Mouse (Mus musculus): ENCODE results near the gene Ank3.

Ank3 gene

GRCm38 (mm10) chr10:69915566-69915965 lies 517.0 kb downstream of the Ank3 start:
- no peak for DNase-seq

DNA sequence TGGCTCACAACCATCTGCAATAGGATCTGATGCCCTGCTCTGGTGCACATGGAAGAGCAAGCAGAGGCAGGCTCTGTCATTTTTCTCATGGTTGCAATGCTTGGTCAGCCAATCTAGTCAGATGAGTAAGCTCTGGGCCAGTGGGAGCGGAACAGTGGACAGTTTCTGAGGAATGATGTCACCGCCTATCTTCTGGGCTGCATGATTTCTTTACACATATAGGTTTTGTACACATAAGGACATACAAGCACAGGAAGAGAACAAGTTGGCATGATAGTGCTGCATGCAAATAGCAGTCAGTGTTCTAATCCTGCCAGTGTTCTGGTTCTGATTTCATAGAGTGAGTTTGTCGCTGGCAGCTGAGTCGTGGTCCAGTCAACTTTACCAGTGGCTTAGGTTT lies 517.6 kb downstream of the Ank3 start:
- DNase-seq = no peak

GRCm38 (mm10) chr10:69916689-69917435 lies 518.3 kb downstream of the Ank3 start:
- no peak for DNase-seq

- no peak for DNase-seq
Observed at GRCm38 (mm10) chr10:69917711-69918110, 519.1 kb downstream of the Ank3 start.

DNA sequence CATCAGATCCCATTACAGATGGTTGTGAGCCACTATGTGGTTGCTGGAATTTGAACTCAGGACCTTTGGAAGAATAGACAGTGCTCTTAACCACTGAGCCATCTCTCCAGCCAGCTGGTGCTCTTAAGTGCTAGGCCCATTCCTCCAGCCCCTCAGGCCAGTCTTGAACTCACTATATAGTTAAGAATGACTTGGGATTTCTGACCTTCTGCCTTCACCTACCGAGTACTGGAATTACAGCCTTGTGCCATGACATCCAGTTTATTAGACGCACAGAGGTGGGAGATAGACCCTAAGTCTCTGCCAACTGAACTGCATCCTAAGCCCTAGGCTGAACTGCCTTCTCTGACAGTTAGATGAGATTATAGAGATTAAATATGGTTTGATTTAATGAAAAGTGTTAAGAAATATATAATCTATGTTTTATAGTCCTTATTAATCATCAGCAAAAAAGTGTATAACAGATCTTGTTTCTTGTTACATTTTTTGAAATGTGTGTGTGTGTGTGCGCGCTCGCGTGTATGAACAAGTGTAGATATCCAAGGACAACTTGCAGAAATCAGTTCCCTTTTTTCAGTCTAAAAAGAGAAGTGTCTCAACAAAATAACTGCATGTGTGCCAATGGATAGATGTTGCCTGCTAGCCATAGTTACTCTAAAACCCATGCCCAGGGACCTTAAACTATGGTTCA lies 520.0 kb downstream of the Ank3 start:
- no peak for DNase-seq

DNA sequence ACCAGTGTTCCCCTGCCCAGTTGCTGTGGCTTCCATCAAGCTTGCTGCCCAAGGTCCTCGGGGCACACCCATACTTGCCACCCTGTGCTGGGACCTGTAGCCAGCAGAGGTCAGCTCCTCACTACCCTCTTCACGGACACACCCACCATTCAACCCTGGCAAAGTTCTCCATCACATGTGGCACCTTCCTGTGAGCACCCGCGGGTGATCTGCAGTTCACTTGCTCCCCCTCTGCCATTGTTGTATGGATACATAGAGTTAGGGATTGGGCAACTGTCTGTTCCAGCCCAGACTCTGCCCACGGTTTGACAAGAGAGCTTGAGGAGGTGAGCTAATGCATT lies 520.5 kb downstream of the Ank3 start:
- DNase-seq = no peak

GRCm38 (mm10) chr10:69919746-69920145 lies 521.2 kb downstream of the Ank3 start:
- DNase-seq = no peak

DNA sequence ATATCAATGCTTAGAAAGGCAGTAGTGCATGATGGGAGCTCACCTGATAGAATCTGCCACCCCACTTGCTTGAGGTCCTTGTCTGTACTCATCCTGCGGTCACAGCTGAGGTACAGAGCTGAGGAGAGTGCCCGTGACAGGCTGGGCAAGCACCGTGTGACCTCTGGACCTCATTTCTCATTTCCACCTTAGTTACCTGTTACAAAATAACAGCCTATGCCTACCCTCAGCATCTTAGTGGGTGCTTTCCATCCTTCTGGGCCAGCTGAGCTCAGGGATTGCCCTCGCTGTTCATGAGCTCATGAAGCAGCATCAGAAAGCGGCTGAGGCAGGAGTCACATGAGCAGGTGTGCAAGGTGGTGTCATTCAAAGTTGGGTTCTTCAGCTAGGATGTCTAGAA lies 523.5 kb downstream of the Ank3 start:
- DNase-seq = no peak

DNA sequence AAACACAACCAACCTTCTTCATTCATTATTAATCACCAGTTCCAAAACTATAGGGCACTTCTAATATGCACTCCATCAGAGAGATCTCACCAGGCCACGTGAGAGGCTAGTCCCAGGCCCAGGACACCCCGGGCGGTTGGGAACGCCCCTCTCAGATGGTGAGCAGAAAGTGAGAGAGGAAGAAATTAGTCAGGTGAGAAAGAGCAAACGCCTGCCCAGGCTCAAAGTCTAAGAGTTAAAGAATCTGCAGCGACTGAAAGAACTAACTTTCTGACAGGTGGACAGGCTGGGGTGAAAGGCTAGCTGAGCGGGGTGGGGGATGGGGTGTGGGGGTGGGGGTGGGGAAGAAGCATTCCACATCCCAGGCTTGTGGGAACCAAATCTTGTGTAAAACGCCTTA lies 525.2 kb downstream of the Ank3 start:
- DNase-seq = peak; percentile 26

GRCm38 (mm10) chr10:69924321-69924720 lies 525.7 kb downstream of the Ank3 start:
- peak; percentile 31 for DNase-seq

DNA sequence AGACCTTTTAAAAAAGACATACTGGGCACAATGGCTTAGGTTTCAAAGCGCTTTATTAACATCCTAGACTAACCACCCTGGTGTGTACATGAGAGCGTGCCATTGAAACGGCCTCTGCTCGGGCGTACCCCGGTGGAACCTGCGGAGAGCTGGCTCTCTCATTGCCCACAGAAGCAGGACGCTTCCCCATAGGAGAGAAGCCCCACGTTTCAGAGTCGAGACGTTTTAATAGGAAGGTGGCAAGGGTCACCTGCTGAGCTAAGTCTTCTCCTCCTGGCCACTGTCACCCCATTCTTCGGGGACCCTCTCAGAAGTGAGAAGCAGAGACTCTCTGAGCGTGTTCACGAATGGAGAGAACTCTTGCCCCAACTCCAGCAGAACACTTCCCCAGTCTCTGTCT lies 526.3 kb downstream of the Ank3 start:
- no peak for DNase-seq

DNA sequence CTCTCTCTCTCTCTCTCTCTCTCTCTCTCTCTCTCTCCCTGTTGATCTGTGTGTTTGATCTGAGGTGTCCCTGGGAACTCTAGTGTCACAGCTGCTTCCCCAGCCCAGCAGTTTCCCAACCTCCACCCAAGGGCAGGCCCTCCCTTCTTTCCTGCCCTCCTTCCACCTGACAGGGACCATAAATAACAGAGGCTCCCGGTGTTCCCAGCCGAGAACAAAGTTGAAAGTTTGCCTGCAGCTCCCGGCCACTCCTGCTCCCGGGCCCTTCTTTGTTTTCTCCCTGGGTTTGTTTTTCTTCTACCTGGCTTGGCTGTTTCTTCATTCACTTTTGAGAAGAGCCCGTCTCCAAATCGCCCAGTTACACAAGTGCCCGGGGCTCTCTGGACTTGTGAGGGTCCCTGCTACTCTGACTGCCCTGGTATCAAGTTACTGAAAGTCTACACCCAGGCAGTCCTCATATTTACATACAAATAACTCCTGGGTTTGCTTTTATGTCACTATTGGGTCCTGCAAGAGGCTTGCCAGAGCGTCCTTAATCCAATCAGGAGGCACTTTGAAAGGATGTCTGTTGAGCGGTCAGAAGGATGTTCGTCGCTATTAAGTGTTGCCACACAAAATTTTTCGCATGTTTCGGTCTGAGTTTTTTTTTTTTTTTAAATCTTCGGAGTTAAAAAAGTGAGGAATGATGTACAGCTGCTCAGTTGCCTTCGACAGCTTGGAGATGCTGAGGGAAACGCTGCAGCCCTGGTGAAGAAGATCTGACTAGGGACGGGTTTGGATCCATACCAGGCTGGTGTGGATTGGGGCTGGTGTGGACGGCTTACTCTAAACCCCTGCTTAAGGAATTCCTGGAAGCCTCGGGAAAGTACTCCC lies 526.9 kb downstream of the Ank3 start:
- DNase-seq = peak; percentile 85

GRCm38 (mm10) chr10:69926158-69926882 lies 527.7 kb downstream of the Ank3 start:
- DNase-seq = peak; percentile 56

- DNase-seq = no peak
Observed at GRCm38 (mm10) chr10:69927012-69927411, 528.4 kb downstream of the Ank3 start.

GRCm38 (mm10) chr10:69928358-69928757 lies 529.8 kb downstream of the Ank3 start:
- DNase-seq = peak; percentile 37

DNA sequence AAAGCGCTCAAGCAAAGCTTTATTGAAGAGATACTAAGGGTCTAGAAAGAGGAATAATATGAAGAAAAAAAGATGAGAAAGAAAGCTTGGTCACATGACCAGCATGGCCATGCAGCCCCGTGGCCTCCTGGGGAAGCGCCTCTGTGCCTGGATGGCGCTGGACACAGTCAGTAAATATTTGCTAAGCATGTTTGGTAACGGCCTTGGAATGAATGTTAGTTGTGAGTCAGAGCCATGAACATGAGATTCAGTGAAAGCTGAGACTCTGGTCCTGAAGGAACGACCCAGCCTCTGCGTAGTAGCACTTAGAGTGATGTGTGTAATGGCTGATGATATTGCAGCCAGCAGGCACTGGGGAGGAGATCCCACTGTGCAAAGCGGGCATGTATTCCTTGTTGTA lies 531.9 kb downstream of the Ank3 start:
- DNase-seq = no peak

DNA sequence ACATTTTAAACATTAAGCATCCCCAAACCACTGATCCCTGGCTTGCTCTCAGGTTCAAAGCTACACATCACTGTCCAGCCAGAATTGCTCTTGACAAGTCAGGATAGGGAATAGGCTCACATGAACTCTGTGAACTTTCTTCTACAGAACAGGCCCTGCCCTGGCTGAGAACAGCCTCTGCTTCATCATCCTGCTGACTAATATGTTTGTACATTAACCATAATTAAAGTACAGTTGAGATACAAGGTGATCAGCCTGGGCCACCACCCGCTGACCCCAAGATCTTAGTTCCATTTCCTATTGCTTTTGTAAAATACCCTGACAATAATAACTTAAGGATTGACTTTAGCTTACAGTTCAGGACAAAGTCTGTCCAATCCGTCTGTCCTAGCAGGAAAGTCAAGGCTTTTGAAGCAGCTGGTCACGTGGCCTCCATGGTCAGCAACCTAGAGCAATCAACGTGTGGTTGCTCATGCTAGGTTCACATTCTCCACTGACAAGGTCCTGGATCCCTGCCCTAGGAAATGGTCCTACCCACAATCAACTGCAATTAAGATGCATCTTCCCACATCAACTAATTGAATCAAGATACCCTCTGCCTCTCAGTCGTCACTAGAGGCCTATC lies 538.0 kb downstream of the Ank3 start:
- no peak for DNase-seq

DNA sequence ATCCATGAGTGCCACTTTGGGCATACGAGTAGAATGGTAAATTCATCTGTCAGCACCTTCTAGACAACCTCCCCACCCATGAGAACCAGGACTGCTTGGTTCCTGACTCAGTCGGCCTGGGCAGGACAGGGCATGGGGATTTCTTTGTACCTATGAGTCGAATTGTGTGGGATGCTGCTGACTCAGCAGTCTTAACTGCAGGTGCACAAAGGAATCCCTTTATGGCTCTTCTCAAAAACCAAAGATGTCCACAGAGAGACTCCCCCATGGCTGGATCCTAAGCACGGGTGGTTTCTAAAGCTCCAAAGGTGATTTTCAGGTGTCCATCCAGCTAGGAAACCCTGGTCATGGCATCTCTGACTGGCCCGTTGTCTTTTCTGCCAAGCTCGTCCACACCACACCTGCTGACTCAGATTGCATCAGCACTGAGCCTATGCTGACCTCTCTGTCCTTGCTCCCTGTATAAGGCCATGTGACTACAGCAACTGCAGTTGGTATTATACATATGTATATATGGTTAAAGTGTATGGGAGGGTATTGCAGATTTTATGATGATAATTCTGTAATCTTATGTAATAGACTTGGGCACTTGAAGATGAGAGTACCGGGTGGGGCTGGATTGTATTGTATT lies 538.8 kb downstream of the Ank3 start:
- DNase-seq = no peak

DNA sequence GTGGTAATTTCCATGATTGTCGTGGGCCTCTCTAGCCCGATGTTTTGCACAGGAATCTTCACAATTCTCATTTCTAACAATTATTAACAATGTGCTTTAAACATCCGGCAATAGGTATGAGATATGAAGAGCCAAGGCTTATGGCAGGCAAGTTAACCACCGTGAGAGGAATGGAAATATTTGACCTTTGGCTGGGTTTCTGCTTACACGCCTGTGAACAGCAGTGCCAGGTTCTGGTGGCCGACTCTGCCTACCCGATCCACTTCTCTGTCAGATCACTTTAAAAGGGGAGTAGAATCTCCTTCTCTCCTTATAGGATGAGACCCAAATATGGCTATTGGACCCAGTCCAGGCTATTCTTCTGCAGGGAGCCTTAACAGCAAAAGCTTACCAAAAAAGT lies 540.6 kb downstream of the Ank3 start:
- no peak for DNase-seq

DNA sequence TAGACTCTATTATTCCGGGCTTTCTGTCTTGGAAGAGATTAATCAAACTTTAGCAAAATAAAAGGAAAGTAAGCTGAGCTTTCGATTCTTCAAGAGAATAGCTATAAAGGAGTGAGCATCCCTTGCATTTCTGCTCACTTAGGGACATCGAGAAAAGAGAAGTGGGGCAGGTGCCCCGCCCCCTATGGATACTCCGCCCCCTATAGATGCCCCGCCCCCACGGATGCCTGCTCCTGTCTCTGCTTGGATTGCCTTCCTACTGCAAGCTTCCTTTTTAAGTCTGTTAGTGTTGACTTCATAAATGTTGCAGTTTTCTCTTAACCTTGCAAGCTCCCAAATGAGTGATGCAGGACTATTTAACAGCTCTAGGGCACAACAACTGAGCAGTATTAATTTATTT lies 541.4 kb downstream of the Ank3 start:
- no peak for DNase-seq

GRCm38 (mm10) chr10:69941001-69941400 lies 542.4 kb downstream of the Ank3 start:
- no peak for DNase-seq

GRCm38 (mm10) chr10:69944845-69945244 lies 546.3 kb downstream of the Ank3 start:
- DNase-seq = no peak
